Mouse (Mus musculus): ENCODE measurements around the gene Saa1. TPM values are rescaled to one million over a fixed set of nuclear protein-coding genes. Genes with fewer than 3 reads are reported as not detected.
A peak's percentile ranks its signal among the peaks of the same experiment; 100 is the strongest.

Gene Saa1
- polyA plus RNA-seq, 1 experiment = not detected

DNA sequence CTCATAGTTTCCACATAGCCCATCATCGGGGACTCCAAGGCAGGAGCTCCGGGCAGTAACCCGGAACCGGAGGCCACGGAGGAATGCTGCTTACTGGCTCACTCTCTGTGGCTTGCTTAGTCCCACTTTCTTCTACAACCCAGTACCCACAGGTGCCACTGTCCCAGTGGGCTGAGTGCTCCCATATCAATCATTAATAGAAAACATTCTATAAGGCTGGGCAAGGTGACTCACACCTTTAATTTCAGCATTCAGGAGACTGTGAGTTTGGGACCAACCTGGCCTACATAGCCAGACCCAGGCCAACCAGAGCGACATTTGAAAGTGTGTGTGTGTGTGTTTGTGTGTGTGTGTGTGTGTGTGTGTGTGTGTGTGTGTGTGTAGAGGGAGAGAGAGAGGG lies 19.4 kb downstream of the Saa1 start:
- H3K4me3 ChIP-seq = no peak overlapping the region
- TF ChIP-seq MYOG (IDR thresholded peaks at IDR 0.05; ENCODE audit: control insufficient read depth in 1 of 3, insufficient read depth in 1 of 3, insufficient read length in 2 of 3, low read depth in 2 of 3) = no peak
- no peak for TF ChIP-seq REST (IDR thresholded peaks at IDR 0.05; ENCODE audit: insufficient read depth, insufficient read length)
- TF ChIP-seq MAX (IDR thresholded peaks at IDR 0.05; ENCODE audit: low read depth) = no peak
- TF ChIP-seq MYOD1 (IDR thresholded peaks at IDR 0.05; ENCODE audit: control insufficient read depth in 1 of 3, insufficient read length in 2 of 3, low read depth in 2 of 3) = no peak
- no peak for TF ChIP-seq SRF (IDR thresholded peaks at IDR 0.05; ENCODE audit: control insufficient read depth, insufficient read length, low read depth)
- no peak for TF ChIP-seq POLR2A (IDR thresholded peaks at IDR 0.05; ENCODE audit: insufficient read length, low read depth)
- TF ChIP-seq CEBPB (IDR thresholded peaks at IDR 0.05; ENCODE audit: insufficient read depth, poor library complexity, severe bottlenecking) = no peak
- TF ChIP-seq TCF12 (IDR thresholded peaks at IDR 0.05; ENCODE audit: insufficient read depth, poor library complexity, severe bottlenecking) = no peak
- no peak for TF ChIP-seq TCF3 (IDR thresholded peaks at IDR 0.05; ENCODE audit: insufficient read length, low read depth)
- no peak for TF ChIP-seq E2F4 (IDR thresholded peaks at IDR 0.05; ENCODE audit: insufficient read depth)
- no peak overlapping the region for H3ac ChIP-seq (ENCODE audit: control insufficient read depth, insufficient read length)
- H3K4me2 ChIP-seq (ENCODE audit: low read depth) = no peak overlapping the region
- H3K79me2 ChIP-seq (ENCODE audit: control insufficient read depth, insufficient read depth) = no peaks in the 10 kb centered on the region
- H3K36me3 ChIP-seq (ENCODE audit: control insufficient read depth, insufficient read depth) = no peaks in the 10 kb centered on the region
- H3K27me3 ChIP-seq (ENCODE audit: control insufficient read depth, insufficient read depth, insufficient read length) = no peaks in the 10 kb centered on the region

DNA sequence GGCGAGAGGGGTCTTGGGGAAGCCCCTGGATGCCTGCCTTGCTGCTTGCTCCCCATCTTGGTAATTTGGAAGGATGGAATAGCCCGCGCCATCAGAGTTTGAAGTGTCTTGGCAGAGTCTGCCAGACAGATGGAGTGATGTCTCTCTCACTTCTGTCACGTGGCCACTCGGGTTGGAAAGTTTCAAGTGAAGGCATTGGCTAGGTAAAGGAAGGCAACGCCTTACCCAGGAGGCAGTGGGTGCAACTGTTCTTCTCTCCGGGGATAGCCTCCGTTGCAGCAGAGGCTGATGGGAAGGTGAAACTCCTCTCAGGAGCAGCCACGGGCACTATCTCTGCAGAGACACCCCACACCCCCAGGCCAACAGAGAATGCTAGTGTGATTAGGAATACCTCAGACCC lies 22.3 kb downstream of the Saa1 start:
- Histone ChIP-seq H3K79me2 (ENCODE audit: control insufficient read depth, insufficient read depth) (no peaks in the 10 kb centered on the region), H3K4me2 (ENCODE audit: low read depth) (no peak overlapping the region), H3K36me3 (ENCODE audit: control insufficient read depth, insufficient read depth) (no peaks in the 10 kb centered on the region), H3K27me3 (ENCODE audit: control insufficient read depth, insufficient read depth, insufficient read length) (no peaks in the 10 kb centered on the region), H3K4me3 (no peak overlapping the region), H3ac (ENCODE audit: control insufficient read depth, insufficient read length) (no peak overlapping the region)
- TF ChIP-seq MAX (IDR thresholded peaks at IDR 0.05; ENCODE audit: low read depth) (no peak), CEBPB (IDR thresholded peaks at IDR 0.05; ENCODE audit: insufficient read depth, poor library complexity, severe bottlenecking) (no peak), TCF3 (IDR thresholded peaks at IDR 0.05; ENCODE audit: insufficient read length, low read depth) (no peak), USF1 (IDR thresholded peaks at IDR 0.05; ENCODE audit: low read depth) (peak; percentile 40), E2F4 (IDR thresholded peaks at IDR 0.05; ENCODE audit: insufficient read depth) (no peak)

DNA sequence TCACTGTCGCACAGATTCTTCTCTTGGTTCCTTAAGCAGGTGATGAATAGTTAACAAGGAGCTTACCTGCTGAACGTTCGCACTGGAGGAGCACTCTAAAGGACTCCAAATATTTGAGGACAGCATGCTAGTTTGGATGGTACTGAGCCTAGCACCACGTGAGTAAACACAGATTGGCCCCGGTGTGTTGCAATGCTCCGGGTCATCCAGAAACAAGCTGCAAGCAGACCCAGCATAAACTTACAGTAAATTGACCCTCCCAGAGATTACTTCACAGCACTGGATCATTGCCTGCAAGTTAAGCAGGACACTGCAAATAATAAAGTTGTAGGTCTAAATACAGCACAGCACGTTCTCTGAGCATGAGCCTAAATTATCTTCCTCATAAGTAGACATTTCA lies 23.3 kb downstream of the Saa1 start:
- Histone ChIP-seq H3K36me3 (ENCODE audit: control insufficient read depth, insufficient read depth) (no peaks in the 10 kb centered on the region), H3ac (ENCODE audit: control insufficient read depth, insufficient read length) (no peak overlapping the region), H3K4me2 (ENCODE audit: low read depth) (no peak overlapping the region), H3K4me3 (no peak overlapping the region), H3K27me3 (ENCODE audit: control insufficient read depth, insufficient read depth, insufficient read length) (no peaks in the 10 kb centered on the region), H3K79me2 (ENCODE audit: control insufficient read depth, insufficient read depth) (no peaks in the 10 kb centered on the region)
- no peak for TF ChIP-seq TCF3 (IDR thresholded peaks at IDR 0.05; ENCODE audit: insufficient read length, low read depth)

GRCm38 (mm10) chr7:46718591-46719270 lies 24.0 kb downstream of the Saa1 start:
- no peaks in the 10 kb centered on the region for H3K27me3 ChIP-seq (ENCODE audit: control insufficient read depth, insufficient read depth, insufficient read length)
- H3K36me3 ChIP-seq (ENCODE audit: control insufficient read depth, insufficient read depth) = no peaks in the 10 kb centered on the region
- TF ChIP-seq USF1 (IDR thresholded peaks at IDR 0.05; ENCODE audit: low read depth) (no peak), TCF12 (IDR thresholded peaks at IDR 0.05; ENCODE audit: insufficient read depth, poor library complexity, severe bottlenecking) (no peak), MYOD1 (IDR thresholded peaks at IDR 0.05; ENCODE audit: control insufficient read depth in 1 of 3, insufficient read length in 2 of 3, low read depth in 2 of 3) (no peak), CEBPB (IDR thresholded peaks at IDR 0.05; ENCODE audit: insufficient read depth, poor library complexity, severe bottlenecking) (no peak), MYOG (IDR thresholded peaks at IDR 0.05; ENCODE audit: control insufficient read depth in 1 of 3, insufficient read depth in 1 of 3, insufficient read length in 2 of 3, low read depth in 2 of 3) (no peak), E2F4 (IDR thresholded peaks at IDR 0.05; ENCODE audit: insufficient read depth) (no peak), TCF3 (IDR thresholded peaks at IDR 0.05; ENCODE audit: insufficient read length, low read depth) (no peak), POLR2A (IDR thresholded peaks at IDR 0.05; ENCODE audit: insufficient read length, low read depth) (no peak), POLR2AphosphoS2 (IDR thresholded peaks at IDR 0.05; ENCODE audit: insufficient read length, low read depth) (no peak), SRF (IDR thresholded peaks at IDR 0.05; ENCODE audit: control insufficient read depth, insufficient read length, low read depth) (no peak), MAX (IDR thresholded peaks at IDR 0.05; ENCODE audit: low read depth) (no peak), REST (IDR thresholded peaks at IDR 0.05; ENCODE audit: insufficient read depth, insufficient read length) (no peak)
- no peaks in the 10 kb centered on the region for H3K79me2 ChIP-seq (ENCODE audit: control insufficient read depth, insufficient read depth)
- no peak overlapping the region for H3K4me3 ChIP-seq
- no peak overlapping the region for H3K4me2 ChIP-seq (ENCODE audit: low read depth)
- H3ac ChIP-seq (ENCODE audit: control insufficient read depth, insufficient read length) = no peak overlapping the region

GRCm38 (mm10) chr7:46716897-46717296 lies 25.9 kb downstream of the Saa1 start:
- no peak overlapping the region for H3K4me2 ChIP-seq (ENCODE audit: low read depth)
- no peak for TF ChIP-seq POLR2AphosphoS2 (IDR thresholded peaks at IDR 0.05; ENCODE audit: insufficient read length, low read depth)
- TF ChIP-seq TCF12 (IDR thresholded peaks at IDR 0.05; ENCODE audit: insufficient read depth, poor library complexity, severe bottlenecking) = no peak
- no peak for TF ChIP-seq CEBPB (IDR thresholded peaks at IDR 0.05; ENCODE audit: insufficient read depth, poor library complexity, severe bottlenecking)
- TF ChIP-seq MAX (IDR thresholded peaks at IDR 0.05; ENCODE audit: low read depth) = no peak
- TF ChIP-seq POLR2A (IDR thresholded peaks at IDR 0.05; ENCODE audit: insufficient read length, low read depth) = no peak
- no peak for TF ChIP-seq E2F4 (IDR thresholded peaks at IDR 0.05; ENCODE audit: insufficient read depth)
- TF ChIP-seq MYOG (IDR thresholded peaks at IDR 0.05; ENCODE audit: control insufficient read depth in 1 of 3, insufficient read depth in 1 of 3, insufficient read length in 2 of 3, low read depth in 2 of 3) = no peak
- TF ChIP-seq SRF (IDR thresholded peaks at IDR 0.05; ENCODE audit: control insufficient read depth, insufficient read length, low read depth) = no peak
- H3K4me3 ChIP-seq = no peak overlapping the region
- no peaks in the 10 kb centered on the region for H3K36me3 ChIP-seq (ENCODE audit: control insufficient read depth, insufficient read depth)
- no peaks in the 10 kb centered on the region for H3K27me3 ChIP-seq (ENCODE audit: control insufficient read depth, insufficient read depth, insufficient read length)
- no peaks in the 10 kb centered on the region for H3K79me2 ChIP-seq (ENCODE audit: control insufficient read depth, insufficient read depth)
- no peak overlapping the region for H3ac ChIP-seq (ENCODE audit: control insufficient read depth, insufficient read length)
